Mouse (Mus musculus): ENCODE results near the gene Tnrc6a. TPM values are rescaled to one million over a fixed set of nuclear protein-coding genes. Genes with fewer than 3 reads are reported as not detected.

Gene Tnrc6a
- polyA plus RNA-seq, 1 experiment from 2014 or later = 37.3 TPM

DNA sequence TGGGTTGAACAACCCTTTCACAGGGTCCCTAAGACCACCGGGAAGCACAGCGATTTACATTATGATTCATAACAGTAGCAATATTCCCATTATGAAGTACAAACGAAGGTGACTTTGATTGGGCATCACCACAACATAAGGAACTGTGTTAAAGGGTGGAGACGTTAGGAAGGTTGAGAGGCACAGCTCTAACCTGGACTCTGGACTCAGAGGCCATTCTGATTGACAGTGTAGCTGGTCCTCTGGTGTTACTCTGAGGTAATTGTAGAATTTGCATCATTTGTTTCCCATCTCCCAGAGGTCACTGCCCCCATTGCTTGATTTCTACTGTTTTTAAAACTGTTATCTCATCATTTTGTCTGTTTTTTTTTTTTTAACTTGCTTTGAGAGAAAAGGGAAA lies 6.5 kb upstream of the Tnrc6a start:
- no peak overlapping the region for H3K9ac ChIP-seq (replicated peaks; ENCODE audit: low read depth, low read length)
- no peak overlapping the region for H3K4me3 ChIP-seq (replicated peaks; ENCODE audit: low read length)
- no peaks in the 10 kb centered on the region for H3K36me3 ChIP-seq (ENCODE audit: control insufficient read depth, insufficient read depth)
- no peak overlapping the region for H3K4me2 ChIP-seq (ENCODE audit: low read length)
- no peak for ATAC-seq
- H3K27ac ChIP-seq (ENCODE audit: low read length) = no peak overlapping the region
- WGBS = 83% methylated on average over 4 of the region's 4 CpGs
- H3K9me3 ChIP-seq (ENCODE audit: control insufficient read depth, low read length) = no peaks in the 10 kb centered on the region
- H3K27me3 ChIP-seq (replicated peaks; ENCODE audit: control insufficient read depth, insufficient read depth, low read length) = no peaks in the 10 kb centered on the region; the same call in 1 of the 2 replicates
- H3K4me1 ChIP-seq (replicated peaks; ENCODE audit: control insufficient read depth, insufficient read depth, low read length) = no peaks in the 10 kb centered on the region

DNA sequence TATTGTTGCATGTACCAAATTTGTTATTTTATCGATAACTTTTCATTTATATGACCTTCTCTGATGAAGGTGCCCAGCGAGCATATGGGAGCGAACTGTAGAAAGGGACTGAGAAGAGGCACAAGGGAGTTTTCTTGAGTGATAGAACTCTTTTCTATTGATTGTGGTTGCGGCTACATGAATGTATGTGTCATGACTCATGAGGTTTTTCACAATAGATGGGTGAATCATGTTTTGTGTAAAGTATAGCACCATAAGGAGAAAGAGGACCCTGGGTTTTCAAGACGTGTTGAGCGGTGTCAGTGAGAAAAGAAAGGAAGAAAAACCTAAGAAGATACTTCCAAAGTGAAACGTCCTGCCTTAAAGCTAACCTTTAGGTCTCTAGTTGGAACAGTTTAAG lies 3.2 kb upstream of the Tnrc6a start:
- H3K4me3 ChIP-seq (replicated peaks; ENCODE audit: low read length) = no peak overlapping the region
- no peak overlapping the region for H3K27ac ChIP-seq (ENCODE audit: low read length)
- H3K36me3 ChIP-seq (ENCODE audit: control insufficient read depth, insufficient read depth) = no peaks in the 10 kb centered on the region
- no peaks in the 10 kb centered on the region for H3K9me3 ChIP-seq (ENCODE audit: control insufficient read depth, low read length)
- peaks cover 6% of the 10 kb centered on the region for H3K4me1 ChIP-seq (replicated peaks; ENCODE audit: control insufficient read depth, insufficient read depth, low read length)
- 90% methylated on average over 7 of the region's 7 CpGs for WGBS
- no peak overlapping the region for H3K9ac ChIP-seq (replicated peaks; ENCODE audit: low read depth, low read length)
- no peak for ATAC-seq
- H3K4me2 ChIP-seq (ENCODE audit: low read length) = no peak overlapping the region
- no peaks in the 10 kb centered on the region; the same call in 1 of the 2 replicates for H3K27me3 ChIP-seq (replicated peaks; ENCODE audit: control insufficient read depth, insufficient read depth, low read length)

DNA sequence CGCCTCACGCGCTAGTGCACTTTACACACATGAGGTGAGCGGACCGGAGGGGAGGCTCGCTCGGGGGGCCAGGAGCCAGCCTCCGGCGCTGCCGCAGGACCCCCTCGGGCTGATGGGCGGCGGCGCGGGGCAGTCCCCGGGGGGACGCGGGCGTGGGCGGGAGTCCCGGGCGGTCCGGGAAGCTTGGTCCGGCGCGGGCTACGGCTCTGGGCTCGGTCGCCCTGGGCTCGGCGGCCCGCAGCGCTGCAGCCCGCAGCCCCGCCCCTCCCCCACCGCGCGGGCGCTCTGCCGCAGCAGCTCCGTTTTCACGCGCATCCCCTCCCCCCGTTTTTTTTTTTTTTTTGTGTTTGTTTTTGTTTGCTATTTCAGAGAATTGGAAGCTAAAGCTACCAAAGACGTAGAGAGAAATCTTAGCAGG lies 623 bp downstream of the Tnrc6a start:
- H3K27ac ChIP-seq (ENCODE audit: low read length) = peak overlapping the region; percentile 94
- H3K4me3 ChIP-seq (replicated peaks; ENCODE audit: low read length) = peak overlapping the region; percentile 91
- no peaks in the 10 kb centered on the region for H3K27me3 ChIP-seq (replicated peaks; ENCODE audit: control insufficient read depth, insufficient read depth, low read length)
- peak overlapping the region; percentile 45 for H3K4me2 ChIP-seq (ENCODE audit: low read length)
- H3K4me1 ChIP-seq (replicated peaks; ENCODE audit: control insufficient read depth, insufficient read depth, low read length) = peaks cover 12% of the 10 kb centered on the region
- peak overlapping the region; percentile 94 for H3K9ac ChIP-seq (replicated peaks; ENCODE audit: low read depth, low read length)
- no peaks in the 10 kb centered on the region for H3K9me3 ChIP-seq (ENCODE audit: control insufficient read depth, low read length)
- peak; percentile 79 for ATAC-seq
- under 1% methylated on average over 29 of the region's 45 CpGs for WGBS
- no peaks in the 10 kb centered on the region for H3K36me3 ChIP-seq (ENCODE audit: control insufficient read depth, insufficient read depth)

DNA sequence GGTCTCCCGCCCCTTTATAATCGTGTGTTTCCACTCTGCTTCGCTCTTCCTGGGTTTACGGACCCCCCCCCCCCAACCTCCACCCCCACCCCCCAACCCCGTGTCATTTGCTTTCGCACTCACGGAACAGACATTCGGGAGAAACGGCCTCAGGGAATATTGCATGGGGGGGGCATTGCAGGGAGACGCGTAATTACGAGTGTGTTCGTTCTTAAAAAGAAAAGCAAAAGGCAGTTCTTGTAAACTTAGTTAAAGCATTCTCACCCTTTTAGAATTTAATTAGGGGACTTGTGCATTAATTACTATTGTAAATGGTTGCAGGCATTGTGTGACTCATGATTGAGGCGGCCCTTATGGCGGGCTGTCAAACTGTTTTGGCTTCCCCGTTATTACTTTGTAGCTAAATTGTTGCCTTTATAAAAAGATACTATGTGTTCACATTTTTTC lies 1.1 kb downstream of the Tnrc6a start:
- Histone ChIP-seq H3K36me3 (ENCODE audit: control insufficient read depth, insufficient read depth) (no peaks in the 10 kb centered on the region), H3K4me2 (ENCODE audit: low read length) (peak overlapping the region; percentile 45), H3K27me3 (replicated peaks; ENCODE audit: control insufficient read depth, insufficient read depth, low read length) (no peaks in the 10 kb centered on the region), H3K9ac (replicated peaks; ENCODE audit: low read depth, low read length) (peak overlapping the region; percentile 94), H3K27ac (ENCODE audit: low read length) (peak overlapping the region; percentile 94), H3K9me3 (ENCODE audit: control insufficient read depth, low read length) (no peaks in the 10 kb centered on the region), H3K4me1 (replicated peaks; ENCODE audit: control insufficient read depth, insufficient read depth, low read length) (peaks cover 12% of the 10 kb centered on the region), H3K4me3 (replicated peaks; ENCODE audit: low read length) (peak overlapping the region; percentile 91)
- WGBS = under 1% methylated on average over 16 of the region's 16 CpGs
- peak; percentile 62 for ATAC-seq

DNA sequence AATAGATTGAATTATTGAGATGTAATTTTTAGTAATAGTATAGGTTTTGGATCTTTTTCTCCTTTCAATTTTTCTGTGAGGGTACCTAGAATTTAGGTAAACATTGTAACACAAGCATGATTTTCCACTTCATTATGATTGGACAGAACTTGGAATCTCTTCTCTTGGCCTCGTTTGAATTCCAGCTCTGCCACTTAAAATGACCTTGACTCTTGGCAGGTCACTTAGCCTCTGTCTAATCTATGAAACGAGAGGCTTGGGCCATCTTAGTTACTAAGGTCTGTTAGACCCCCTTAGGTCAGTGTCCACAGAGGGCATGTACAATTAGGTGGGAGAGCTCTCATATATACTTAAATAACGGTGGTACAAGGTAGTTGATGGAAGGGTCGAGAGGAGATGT lies 2.4 kb downstream of the Tnrc6a start:
- Histone ChIP-seq H3K9ac (replicated peaks; ENCODE audit: low read depth, low read length) (no peak overlapping the region), H3K27me3 (replicated peaks; ENCODE audit: control insufficient read depth, insufficient read depth, low read length) (no peaks in the 10 kb centered on the region), H3K9me3 (ENCODE audit: control insufficient read depth, low read length) (no peaks in the 10 kb centered on the region), H3K27ac (ENCODE audit: low read length) (no peak overlapping the region), H3K36me3 (ENCODE audit: control insufficient read depth, insufficient read depth) (no peaks in the 10 kb centered on the region), H3K4me3 (replicated peaks; ENCODE audit: low read length) (no peak overlapping the region), H3K4me1 (replicated peaks; ENCODE audit: control insufficient read depth, insufficient read depth, low read length) (peaks cover 17% of the 10 kb centered on the region), H3K4me2 (ENCODE audit: low read length) (no peak overlapping the region)
- ATAC-seq = no peak
- 67% methylated on average over 4 of the region's 4 CpGs for WGBS

DNA sequence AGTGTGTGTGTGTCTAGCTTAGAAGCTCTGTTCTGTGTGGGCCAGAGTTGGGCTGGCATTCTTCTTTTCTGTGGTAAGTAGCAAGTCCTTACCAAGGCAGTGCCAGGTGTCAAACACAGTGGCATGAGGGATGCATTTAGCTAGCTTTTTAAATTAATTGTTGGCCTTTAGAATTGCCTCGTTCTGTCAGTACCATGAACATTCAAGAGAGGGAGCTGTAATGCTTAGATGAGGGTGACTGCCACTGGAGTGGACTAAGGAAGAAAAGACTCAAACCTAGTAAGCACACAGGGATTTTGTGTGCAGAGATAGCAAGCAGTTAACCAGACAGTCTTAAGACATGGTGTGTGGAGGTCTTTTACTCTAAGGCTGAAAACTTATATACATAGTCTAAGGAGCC lies 3.6 kb downstream of the Tnrc6a start:
- H3K36me3 ChIP-seq (ENCODE audit: control insufficient read depth, insufficient read depth) = no peaks in the 10 kb centered on the region
- no peaks in the 10 kb centered on the region for H3K27me3 ChIP-seq (replicated peaks; ENCODE audit: control insufficient read depth, insufficient read depth, low read length)
- no peak for ATAC-seq
- H3K27ac ChIP-seq (ENCODE audit: low read length) = no peak overlapping the region
- 74% methylated on average over 1 of the region's 1 CpGs for WGBS
- no peak overlapping the region for H3K9ac ChIP-seq (replicated peaks; ENCODE audit: low read depth, low read length)
- no peak overlapping the region for H3K4me2 ChIP-seq (ENCODE audit: low read length)
- H3K4me1 ChIP-seq (replicated peaks; ENCODE audit: control insufficient read depth, insufficient read depth, low read length) = peaks cover 17% of the 10 kb centered on the region
- no peaks in the 10 kb centered on the region for H3K9me3 ChIP-seq (ENCODE audit: control insufficient read depth, low read length)
- no peak overlapping the region for H3K4me3 ChIP-seq (replicated peaks; ENCODE audit: low read length)

DNA sequence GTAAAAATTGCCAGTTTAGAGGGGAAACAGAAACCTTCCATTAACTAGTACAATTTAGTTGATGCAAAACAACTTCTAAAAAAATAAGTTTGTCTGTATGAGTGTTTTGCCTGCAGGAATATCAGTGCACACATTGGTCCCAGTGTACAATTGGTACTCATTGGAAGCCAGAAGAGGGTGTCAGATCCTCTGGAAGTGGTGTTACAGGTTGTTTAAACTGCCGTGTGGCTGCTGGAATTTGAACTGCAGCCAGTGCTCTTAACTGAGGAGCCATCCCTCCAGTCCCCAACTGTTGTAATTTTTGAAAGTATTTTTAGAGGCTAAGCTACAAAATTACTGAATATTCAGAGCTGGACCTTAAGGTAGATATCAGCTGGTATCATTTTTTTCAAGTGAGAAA lies 4.3 kb downstream of the Tnrc6a start:
- Histone ChIP-seq H3K27me3 (replicated peaks; ENCODE audit: control insufficient read depth, insufficient read depth, low read length) (no peaks in the 10 kb centered on the region), H3K9ac (replicated peaks; ENCODE audit: low read depth, low read length) (no peak overlapping the region), H3K4me2 (ENCODE audit: low read length) (no peak overlapping the region), H3K9me3 (ENCODE audit: control insufficient read depth, low read length) (no peaks in the 10 kb centered on the region), H3K36me3 (ENCODE audit: control insufficient read depth, insufficient read depth) (no peaks in the 10 kb centered on the region), H3K4me3 (replicated peaks; ENCODE audit: low read length) (no peak overlapping the region), H3K4me1 (replicated peaks; ENCODE audit: control insufficient read depth, insufficient read depth, low read length) (peaks cover 17% of the 10 kb centered on the region), H3K27ac (ENCODE audit: low read length) (no peak overlapping the region)
- ATAC-seq = no peak
- WGBS = 47% methylated on average over 1 of the region's 1 CpGs

DNA sequence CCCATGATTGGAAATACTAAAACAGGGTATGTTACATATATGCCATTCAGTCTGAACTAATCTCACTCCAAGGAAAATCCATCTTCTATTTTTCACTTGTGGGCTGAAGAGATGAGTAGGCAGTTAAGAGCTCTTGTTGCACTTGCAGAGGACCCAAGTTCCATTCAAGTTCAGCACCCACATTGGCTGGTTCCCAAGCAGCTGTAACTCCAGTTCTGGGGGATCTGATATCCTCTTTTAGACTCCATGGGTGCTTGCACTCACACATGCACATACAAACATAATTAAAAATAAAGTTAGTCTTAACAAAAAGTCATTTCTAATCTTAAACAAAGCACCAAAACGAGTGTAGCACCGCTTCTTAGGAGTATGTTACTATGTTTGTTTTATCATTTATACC lies 5.4 kb downstream of the Tnrc6a start:
- Histone ChIP-seq H3K27ac (ENCODE audit: low read length) (no peak overlapping the region), H3K9ac (replicated peaks; ENCODE audit: low read depth, low read length) (no peak overlapping the region), H3K27me3 (replicated peaks; ENCODE audit: control insufficient read depth, insufficient read depth, low read length) (no peaks in the 10 kb centered on the region), H3K9me3 (ENCODE audit: control insufficient read depth, low read length) (no peaks in the 10 kb centered on the region), H3K4me3 (replicated peaks; ENCODE audit: low read length) (no peak overlapping the region), H3K4me1 (replicated peaks; ENCODE audit: control insufficient read depth, insufficient read depth, low read length) (peaks cover 14% of the 10 kb centered on the region), H3K4me2 (ENCODE audit: low read length) (no peak overlapping the region), H3K36me3 (ENCODE audit: control insufficient read depth, insufficient read depth) (no peaks in the 10 kb centered on the region)
- WGBS = 90% methylated on average over 2 of the region's 2 CpGs
- ATAC-seq = no peak

DNA sequence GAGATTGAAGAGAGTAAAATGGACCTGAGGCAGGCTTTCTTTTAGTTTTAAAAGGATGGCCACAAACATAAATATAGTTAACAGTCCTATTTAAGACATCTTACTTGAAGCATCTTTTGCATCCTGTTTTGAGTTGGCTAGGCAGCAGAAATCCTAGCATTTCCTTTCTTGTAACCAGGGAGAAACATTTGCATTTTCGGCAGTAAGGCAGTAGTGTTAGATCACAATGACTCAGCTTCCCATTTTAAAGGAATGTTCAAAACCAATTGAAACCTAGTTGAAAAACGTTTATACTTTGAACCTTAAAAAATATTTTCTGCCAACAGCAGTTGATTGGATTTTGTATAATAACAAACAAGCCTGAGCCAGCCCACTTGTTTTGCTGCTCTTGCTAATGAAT lies 6.5 kb downstream of the Tnrc6a start:
- peaks cover 22% of the 10 kb centered on the region for H3K4me1 ChIP-seq (replicated peaks; ENCODE audit: control insufficient read depth, insufficient read depth, low read length)
- ATAC-seq = no peak
- H3K27me3 ChIP-seq (replicated peaks; ENCODE audit: control insufficient read depth, insufficient read depth, low read length) = no peaks in the 10 kb centered on the region
- no peaks in the 10 kb centered on the region for H3K9me3 ChIP-seq (ENCODE audit: control insufficient read depth, low read length)
- H3K4me2 ChIP-seq (ENCODE audit: low read length) = no peak overlapping the region
- H3K27ac ChIP-seq (ENCODE audit: low read length) = no peak overlapping the region
- H3K36me3 ChIP-seq (ENCODE audit: control insufficient read depth, insufficient read depth) = no peaks in the 10 kb centered on the region
- no peak overlapping the region for H3K9ac ChIP-seq (replicated peaks; ENCODE audit: low read depth, low read length)
- H3K4me3 ChIP-seq (replicated peaks; ENCODE audit: low read length) = no peak overlapping the region
- 41% methylated on average over 2 of the region's 2 CpGs for WGBS

DNA sequence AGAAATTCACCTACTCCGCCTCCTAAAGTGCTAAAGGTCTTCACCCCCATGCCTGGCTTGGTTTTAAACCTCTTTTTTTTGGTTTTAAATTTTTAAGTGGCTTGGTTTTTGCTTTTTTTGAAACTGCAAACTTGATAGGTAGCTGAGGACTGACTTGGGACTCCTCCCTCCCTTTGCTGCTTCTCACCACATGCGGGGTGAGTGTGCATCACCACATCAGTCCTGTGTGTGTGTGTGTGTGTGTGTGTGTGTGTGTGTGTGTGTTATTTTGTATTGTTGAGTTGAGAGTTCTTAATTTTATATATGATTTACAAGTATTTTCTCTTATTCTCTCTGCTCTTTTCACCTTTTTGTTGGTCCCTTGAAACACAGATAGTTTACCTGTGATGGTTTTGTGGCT lies 8.7 kb downstream of the Tnrc6a start:
- H3K27me3 ChIP-seq (replicated peaks; ENCODE audit: control insufficient read depth, insufficient read depth, low read length) = no peaks in the 10 kb centered on the region
- H3K4me3 ChIP-seq (replicated peaks; ENCODE audit: low read length) = no peak overlapping the region
- no peak overlapping the region for H3K9ac ChIP-seq (replicated peaks; ENCODE audit: low read depth, low read length)
- no peak for ATAC-seq
- H3K36me3 ChIP-seq (ENCODE audit: control insufficient read depth, insufficient read depth) = no peaks in the 10 kb centered on the region
- H3K4me1 ChIP-seq (replicated peaks; ENCODE audit: control insufficient read depth, insufficient read depth, low read length) = peaks cover 17% of the 10 kb centered on the region
- H3K27ac ChIP-seq (ENCODE audit: low read length) = no peak overlapping the region
- H3K9me3 ChIP-seq (ENCODE audit: control insufficient read depth, low read length) = no peaks in the 10 kb centered on the region
- H3K4me2 ChIP-seq (ENCODE audit: low read length) = no peak overlapping the region
- 81% methylated on average over 2 of the region's 2 CpGs for WGBS

Data from forebrain, embryonic 16.5 days (tissue).